Mouse (Mus musculus) cortical plate, adult 2 months (tissue): ENCODE measurements around the gene C8a.

Experiments
- CTCF ChIP-seq: fragments of 200-500 bp; IDR thresholded peaks from 2 replicates; pipeline ENCODE4 v1.5.1; 2011; ENCODE audit warnings: mild to moderate bottlenecking, control low read depth, low read length; ENCODE audit not compliant: insufficient read depth; ENCODE audit errors: extremely low read depth
- POLR2A ChIP-seq: fragments of 200-500 bp; IDR thresholded peaks from 2 replicates; pipeline ENCODE4 v1.6.1; 2011; ENCODE audit warnings: mild to moderate bottlenecking, low read length, control low read depth; ENCODE audit not compliant: insufficient read depth; ENCODE audit errors: extremely low read depth

DNA sequence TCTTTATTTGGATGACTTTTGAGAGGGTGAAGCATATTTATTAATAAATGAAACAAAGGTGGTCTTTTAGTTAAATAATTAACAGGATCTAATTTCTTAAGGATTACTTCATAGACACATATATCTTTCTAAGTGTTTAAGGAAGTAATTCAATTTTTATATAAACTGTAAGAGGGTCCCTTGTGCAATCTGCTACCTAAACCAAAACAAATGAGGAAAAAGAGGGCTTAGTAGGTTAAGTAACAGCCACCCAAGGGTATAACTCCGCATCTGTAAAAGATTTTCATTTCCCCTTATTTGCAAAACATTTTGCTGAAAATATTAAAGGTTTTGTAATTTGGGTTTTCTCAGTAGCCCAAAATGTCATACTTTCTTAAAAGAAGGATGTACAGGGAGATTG is 11.8 kb downstream of the C8a start:
- TF ChIP-seq CTCF = no peak
- TF ChIP-seq POLR2A = no peak
